Mouse (Mus musculus) hindbrain, embryonic 13.5 days (tissue): Measurements from ENCODE around the gene Rpap2. TPM values are rescaled to one million over a fixed set of nuclear protein-coding genes. Genes with fewer than 3 reads are reported as not detected.
A peak's percentile ranks its signal among the peaks of the same experiment; 100 is the strongest.

ENCODE experiments used
- ATAC-seq: fragments of 200-750 bp; cut with Nextera tagmentation; 2 replicates; pipeline ENCODE4 v1.8.0; 2017; ENCODE audit warnings: moderate TSS enrichment; ENCODE audit not compliant: low FRiP score
- H3K27ac ChIP-seq: fragments of 300-500 bp; sonication (generic); 2 replicates; pipeline ENCODE4 v1.5.1; 2015; ENCODE audit warnings: inconsistent platforms, mild to moderate bottlenecking, moderate library complexity
- H3K27me3 ChIP-seq: fragments of 300-500 bp; sonication (generic); 2 replicates; pipeline ENCODE4 v1.6.1; 2015; ENCODE audit warnings: mild to moderate bottlenecking, inconsistent platforms
- H3K36me3 ChIP-seq: fragments of 300-500 bp; sonication (generic); 2 replicates; pipeline ENCODE4 v1.6.1; 2015; ENCODE audit warnings: mild to moderate bottlenecking, inconsistent platforms
- H3K4me1 ChIP-seq: fragments of 300-500 bp; sonication (generic); replicated peaks from 2 replicates; pipeline ENCODE4 v1.6.1; 2015; ENCODE audit warnings: inconsistent platforms
- H3K4me2 ChIP-seq: fragments of 300-500 bp; sonication (generic); 2 replicates; pipeline ENCODE4 v1.6.1; 2015; ENCODE audit warnings: inconsistent platforms, mild to moderate bottlenecking, moderate library complexity
- H3K4me3 ChIP-seq: fragments of 300-500 bp; sonication (generic); 2 replicates; pipeline ENCODE4 v1.5.1; 2015; ENCODE audit warnings: mild to moderate bottlenecking, inconsistent platforms
- H3K9ac ChIP-seq: fragments of 300-500 bp; sonication (generic); 2 replicates; pipeline ENCODE4 v1.6.1; 2015; ENCODE audit warnings: mild to moderate bottlenecking, inconsistent platforms
- H3K9me3 ChIP-seq: fragments of 300-500 bp; sonication (generic); 2 replicates; pipeline ENCODE4 v1.6.1; 2016; ENCODE audit warnings: inconsistent platforms
- WGBS: fragments of 180-500 bp; shearing (Covaris S2); methylation state at CpG from one replicate; pipeline ENCODE4 v1.1.7; 2015; 5-methylcytosine and 5-hydroxymethylcytosine counted together
- polyA plus RNA-seq: library from polyadenylated mRNA; unstranded; fragments of >200 nt; fragmentation: Nextera tagmentation; extraction: Ambion mirVana; gene quantifications from 2 replicates; pipeline ENCODE4 v1.2.1, GENCODE M21; 2015

Gene Rpap2
- polyA plus RNA-seq, 1 experiment from 2014 or later: 24.6 TPM

GRCm38 (mm10) chr5:107688499-107688866, 91.3 kb downstream of the Rpap2 start:
- peaks cover 8% of the 10 kb centered on the region for H3K4me1 ChIP-seq
- H3K27me3 ChIP-seq: peaks cover 24% of the 10 kb centered on the region
- peak overlapping the region; percentile 70 for H3K27ac ChIP-seq
- peak overlapping the region; percentile 50 for H3K4me3 ChIP-seq
- peak overlapping the region; percentile 69 for H3K9ac ChIP-seq
- H3K36me3 ChIP-seq: no peaks in the 10 kb centered on the region
- ATAC-seq: peak; percentile 67
- 25% methylated on average over 9 of the region's 9 CpGs for WGBS
- H3K4me2 ChIP-seq: peak overlapping the region; percentile 70
- H3K9me3 ChIP-seq: no peaks in the 10 kb centered on the region

GRCm38 (mm10) chr5:107695019-107695418, 97.8 kb downstream of the Rpap2 start:
- 81% methylated on average over 3 of the region's 3 CpGs for WGBS
- peaks cover 10% of the 10 kb centered on the region; the same call in 1 of the 2 replicates for H3K27me3 ChIP-seq
- H3K36me3 ChIP-seq: no peaks in the 10 kb centered on the region
- no peaks in the 10 kb centered on the region for H3K9me3 ChIP-seq
- H3K27ac ChIP-seq: no peak overlapping the region
- H3K9ac ChIP-seq: no peak overlapping the region
- no peak overlapping the region for H3K4me2 ChIP-seq
- no peaks in the 10 kb centered on the region for H3K4me1 ChIP-seq
- ATAC-seq: no peak
- H3K4me3 ChIP-seq: no peak overlapping the region

- Histone ChIP-seq H3K4me2 (no peak overlapping the region), H3K4me1 (no peaks in the 10 kb centered on the region), H3K9me3 (no peaks in the 10 kb centered on the region), H3K27me3 (no peaks in the 10 kb centered on the region), H3K36me3 (no peaks in the 10 kb centered on the region), H3K9ac (no peak overlapping the region), H3K4me3 (no peak overlapping the region), H3K27ac (no peak overlapping the region)
- no peak for ATAC-seq
- WGBS: 86% methylated on average over 8 of the region's 8 CpGs
These were observed 101.7 kb downstream of the Rpap2 start for GRCm38 (mm10) chr5:107698888-107699287.

GRCm38 (mm10) chr5:107700873-107701272, 103.7 kb downstream of the Rpap2 start:
- H3K27me3 ChIP-seq: no peaks in the 10 kb centered on the region
- 94% methylated on average over 10 of the region's 10 CpGs for WGBS

GRCm38 (mm10) chr5:107701658-107702057, 104.5 kb downstream of the Rpap2 start:
- Histone ChIP-seq H3K4me3 (no peak overlapping the region), H3K27ac (no peak overlapping the region), H3K4me1 (no peaks in the 10 kb centered on the region), H3K36me3 (no peaks in the 10 kb centered on the region), H3K9me3 (no peaks in the 10 kb centered on the region), H3K27me3 (no peaks in the 10 kb centered on the region), H3K9ac (no peak overlapping the region), H3K4me2 (no peak overlapping the region)
- WGBS: 84% methylated on average over 9 of the region's 9 CpGs
- ATAC-seq: no peak

More at GRCm38 (mm10) chr5:107700873-107701272, 103.7 kb downstream of the Rpap2 start:
- H3K4me2 ChIP-seq: no peak overlapping the region
- no peak overlapping the region for H3K27ac ChIP-seq
- H3K9me3 ChIP-seq: no peaks in the 10 kb centered on the region
- H3K9ac ChIP-seq: no peak overlapping the region
- no peaks in the 10 kb centered on the region for H3K36me3 ChIP-seq
- no peaks in the 10 kb centered on the region for H3K4me1 ChIP-seq
- H3K4me3 ChIP-seq: no peak overlapping the region
- no peak for ATAC-seq

GRCm38 (mm10) chr5:107703207-107703763, 106.1 kb downstream of the Rpap2 start:
- no peaks in the 10 kb centered on the region for H3K9me3 ChIP-seq
- H3K4me3 ChIP-seq: no peak overlapping the region
- no peaks in the 10 kb centered on the region for H3K4me1 ChIP-seq
- H3K9ac ChIP-seq: no peak overlapping the region
- H3K27me3 ChIP-seq: no peaks in the 10 kb centered on the region
- no peaks in the 10 kb centered on the region for H3K36me3 ChIP-seq
- no peak overlapping the region for H3K27ac ChIP-seq
- WGBS: 91% methylated on average over 6 of the region's 6 CpGs
- ATAC-seq: no peak
- no peak overlapping the region for H3K4me2 ChIP-seq

- no peak for ATAC-seq
- H3K9ac ChIP-seq: no peak overlapping the region
- no peaks in the 10 kb centered on the region for H3K36me3 ChIP-seq
- no peaks in the 10 kb centered on the region for H3K9me3 ChIP-seq
- no peak overlapping the region for H3K4me2 ChIP-seq
- H3K4me3 ChIP-seq: no peak overlapping the region
- H3K27ac ChIP-seq: no peak overlapping the region
- H3K4me1 ChIP-seq: no peaks in the 10 kb centered on the region
- H3K27me3 ChIP-seq: no peaks in the 10 kb centered on the region
- WGBS: 88% methylated on average over 4 of the region's 4 CpGs
These were observed 108.6 kb downstream of the Rpap2 start for GRCm38 (mm10) chr5:107705756-107706155.

GRCm38 (mm10) chr5:107706262-107706661, 109.1 kb downstream of the Rpap2 start:
- Histone ChIP-seq H3K4me2 (no peak overlapping the region), H3K27me3 (0 out of 2 replicates have a peak, but pooled peaks cover 3% of the 10 kb centered on the region), H3K9ac (no peak overlapping the region), H3K27ac (no peak overlapping the region), H3K4me3 (no peak overlapping the region), H3K4me1 (no peaks in the 10 kb centered on the region), H3K36me3 (no peaks in the 10 kb centered on the region), H3K9me3 (no peaks in the 10 kb centered on the region)
- ATAC-seq: no peak
- WGBS: 85% methylated on average over 1 of the region's 1 CpGs

- H3K27me3 ChIP-seq: peaks cover 10% of the 10 kb centered on the region; the same call in 1 of the 2 replicates
- no peak for ATAC-seq
- no peak overlapping the region for H3K27ac ChIP-seq
- H3K9me3 ChIP-seq: no peaks in the 10 kb centered on the region
- no peaks in the 10 kb centered on the region for H3K4me1 ChIP-seq
- no peaks in the 10 kb centered on the region for H3K36me3 ChIP-seq
- WGBS: 88% methylated on average over 8 of the region's 8 CpGs
- H3K4me3 ChIP-seq: no peak overlapping the region
- H3K9ac ChIP-seq: no peak overlapping the region
- no peak overlapping the region for H3K4me2 ChIP-seq
These were observed 111.1 kb downstream of the Rpap2 start for GRCm38 (mm10) chr5:107708124-107708797.

Other genes with a start within 250 kb of the Rpap2 start
- gene Ephx4, start 194.6 kb upstream of the Rpap2 start, polyA plus RNA-seq: 1.7 and 1.9 TPM in 2 replicates
- gene Lpcat2b, start 165.8 kb upstream of the Rpap2 start, polyA plus RNA-seq: not detected in 2 replicates
- gene Btbd8, start 159.4 kb upstream of the Rpap2 start, polyA plus RNA-seq: 15.1 and 16.3 TPM in 2 replicates
- gene Gm42669, start 89.8 kb upstream of the Rpap2 start, polyA plus RNA-seq: 0.25 and 0.70 TPM in 2 replicates
- 0.22 and 0.57 TPM in 2 replicates for gene 1700028K03Rik, start 62.7 kb upstream of the Rpap2 start, polyA plus RNA-seq
- gene Glmn, start 515 bp downstream of the Rpap2 start, polyA plus RNA-seq: 39.0 and 39.2 TPM in 2 replicates
- gene Gfi1, start 128.7 kb downstream of the Rpap2 start, polyA plus RNA-seq: not detected in 2 replicates
- gene Ube2d2b, start 232.7 kb downstream of the Rpap2 start, polyA plus RNA-seq: 0.12 and 0.16 TPM in 2 replicates